ENCODE assay signal across 8 mouse cellular contexts in genomic region chr4:140701716-140702561, GRCm38 (mm10). TPM values are rescaled to one million over a fixed set of nuclear protein-coding genes. Genes with fewer than 3 reads are reported as not detected.
DNase-seq lines count a peak whose midpoint lies in the region; ATAC-seq and TF ChIP-seq lines count a peak whose summit lies in the region.

No protein-coding gene starts in this region.

- DNase-seq in gastrocnemius, postnatal 25 days: peak; percentile 44
- DNase-seq in gastrocnemius, adult 18-20 months (ENCODE audit: low spot score): no peak
- peak; percentile 49 for DNase-seq in T-cell, adult 2 months (ENCODE audit: low spot score)
- DNase-seq in kidney, postnatal 0 days (ENCODE audit: low spot score): peak; percentile 53
- DNase-seq in mesoderm, embryonic 11.5 days (ENCODE audit: low read depth, low spot score): peak; percentile 80
- no peak for DNase-seq in left cerebral cortex, adult 18-20 months (ENCODE audit: low spot score in 2 of 2)

- H3K4me1 ChIP-seq in forebrain, embryonic 16.5 days (replicated peaks; ENCODE audit: control insufficient read depth, insufficient read depth, low read length): peaks cover 43% of the 10 kb centered on the region
- H3K4me1 ChIP-seq in kidney, postnatal 0 days (replicated peaks; ENCODE audit: insufficient read depth, low read length): peaks cover 15% of the 10 kb centered on the region; the same call in 1 of the 2 replicates
- peaks cover 21% of the 10 kb centered on the region for H3K4me1 ChIP-seq in stomach, embryonic 14.5 days (ENCODE audit: control insufficient read depth, insufficient read depth, low read length)

- no peaks in the 10 kb centered on the region for H3K9me3 ChIP-seq in forebrain, embryonic 16.5 days (ENCODE audit: control insufficient read depth, low read length)
- no peaks in the 10 kb centered on the region for H3K9me3 ChIP-seq in kidney, postnatal 0 days (replicated peaks; ENCODE audit: low read length)
- no peaks in the 10 kb centered on the region for H3K9me3 ChIP-seq in stomach, embryonic 14.5 days (ENCODE audit: control insufficient read depth, low read depth, low read length)

- peak overlapping the region; percentile 90 for H3K27ac ChIP-seq in forebrain, embryonic 16.5 days (ENCODE audit: low read length)
- peak overlapping the region; percentile 94 for H3K27ac ChIP-seq in kidney, postnatal 0 days
- peak overlapping the region; percentile 98 for H3K27ac ChIP-seq in stomach, embryonic 14.5 days (ENCODE audit: low read length)

- peak overlapping the region; percentile 87 for H3K4me3 ChIP-seq in forebrain, embryonic 16.5 days (replicated peaks; ENCODE audit: low read length)
- peak overlapping the region; percentile 89 for H3K4me3 ChIP-seq in kidney, postnatal 0 days (replicated peaks; ENCODE audit: low read depth, low read length)
- H3K4me3 ChIP-seq in stomach, embryonic 14.5 days (ENCODE audit: low read depth, low read length): peak overlapping the region; percentile 81

- H3K9ac ChIP-seq in forebrain, embryonic 16.5 days (replicated peaks; ENCODE audit: low read depth, low read length): peak overlapping the region; percentile 90
- H3K9ac ChIP-seq in kidney, postnatal 0 days (ENCODE audit: low read depth, low read length): peak overlapping the region; percentile 93
- peak overlapping the region; percentile 94 for H3K9ac ChIP-seq in stomach, embryonic 14.5 days (replicated peaks; ENCODE audit: low read depth, low read length)

- H3K36me3 ChIP-seq in forebrain, embryonic 16.5 days (ENCODE audit: control insufficient read depth, insufficient read depth): no peaks in the 10 kb centered on the region; the same call in 1 of the 2 replicates
- no peaks in the 10 kb centered on the region for H3K36me3 ChIP-seq in kidney, postnatal 0 days (ENCODE audit: insufficient read depth, low read length)
- H3K36me3 ChIP-seq in stomach, embryonic 14.5 days (ENCODE audit: control insufficient read depth, insufficient read depth, low read length): peaks cover 14% of the 10 kb centered on the region

- peak; percentile 11 for ATAC-seq in forebrain, embryonic 16.5 days
- ATAC-seq in kidney, postnatal 0 days (replicated peaks; ENCODE audit: low FRiP score, low read depth): 0 out of 2 replicates have a peak, but pooled peaks have one; percentile 6
- 0 out of 2 replicates have a peak, but pooled peaks have one; percentile 8 for ATAC-seq in stomach, embryonic 14.5 days (ENCODE audit: insufficient number of reproducible peaks, insufficient read depth, low FRiP score, low read depth)

- H3K27me3 ChIP-seq in forebrain, embryonic 16.5 days (replicated peaks; ENCODE audit: control insufficient read depth, insufficient read depth, low read length): peaks cover 17% of the 10 kb centered on the region
- no peaks in the 10 kb centered on the region for H3K27me3 ChIP-seq in kidney, postnatal 0 days (ENCODE audit: insufficient read depth, low read length)
- H3K27me3 ChIP-seq in stomach, embryonic 14.5 days (ENCODE audit: control insufficient read depth, insufficient read depth, low read length): 0 out of 2 replicates have a peak, but pooled peaks cover 3% of the 10 kb centered on the region

- peak overlapping the region; percentile 81 for H3K4me2 ChIP-seq in forebrain, embryonic 16.5 days (ENCODE audit: low read length)
- H3K4me2 ChIP-seq in kidney, postnatal 0 days (ENCODE audit: low read length): peak overlapping the region; percentile 93
- H3K4me2 ChIP-seq in stomach, embryonic 14.5 days (replicated peaks; ENCODE audit: low read depth, low read length): peak overlapping the region; percentile 78

- under 1% methylated on average over 42 of the region's 107 CpGs for WGBS in forebrain, embryonic 16.5 days
- 1% methylated on average over 64 of the region's 107 CpGs for WGBS in kidney, postnatal 0 days
- WGBS in stomach, embryonic 14.5 days: under 1% methylated on average over 92 of the region's 107 CpGs

- no peak for TF ChIP-seq CTCF in kidney, postnatal 0 days (IDR thresholded peaks at IDR 0.05; ENCODE audit: low read depth)

RNA-seq across cellular contexts. Expression of gene Rcc2, which starts 1.6 kb away (rescaled TPM):
- total RNA-seq in gastrocnemius, postnatal 25 days (2021): 1 to 10 TPM; 8.4 to 9.8 TPM
- 1 to 10 TPM; 7.2 to 8.9 TPM for total RNA-seq in gastrocnemius, adult 18-20 months (2021)
- polyA plus RNA-seq in forebrain, embryonic 16.5 days (2015; fragmentation: Nextera tagmentation; extraction: Ambion mirVana): 19.1 and 20.1 TPM in 2 replicates
- 25.6 and 35.6 TPM in 2 replicates for polyA plus RNA-seq in kidney, postnatal 0 days (2015; fragmentation: Nextera tagmentation; extraction: Ambion mirVana)
- 26.2 and 26.6 TPM in 2 replicates for polyA plus RNA-seq in stomach, embryonic 14.5 days (2014; fragmentation: Nextera tagmentation; extraction: Ambion mirVana)
- total RNA-seq in left cerebral cortex, adult 18-20 months (2021): 10 to 100 TPM; 89.8 to 94.3 TPM

RNA-seq across cellular contexts. Expression of gene Arhgef10l, which starts 36.1 kb away (rescaled TPM):
- 10 to 100 TPM; 36.2 to 51.3 TPM for total RNA-seq in gastrocnemius, postnatal 25 days (2021)
- total RNA-seq in gastrocnemius, adult 18-20 months (2021): 10 to 100 TPM; 53.2 to 68.6 TPM
- 20.5 and 23.0 TPM in 2 replicates for polyA plus RNA-seq in forebrain, embryonic 16.5 days (2015; fragmentation: Nextera tagmentation; extraction: Ambion mirVana)
- 21.2 and 22.2 TPM in 2 replicates for polyA plus RNA-seq in kidney, postnatal 0 days (2015; fragmentation: Nextera tagmentation; extraction: Ambion mirVana)
- 9.9 and 10.5 TPM in 2 replicates for polyA plus RNA-seq in stomach, embryonic 14.5 days (2014; fragmentation: Nextera tagmentation; extraction: Ambion mirVana)
- total RNA-seq in left cerebral cortex, adult 18-20 months (2021): 10 to 100 TPM; 56.0 to 60.5 TPM

RNA-seq across cellular contexts. Expression of gene Padi6, which starts 40.5 kb away (rescaled TPM):
- not detected for total RNA-seq in gastrocnemius, postnatal 25 days (2021)
- total RNA-seq in gastrocnemius, adult 18-20 months (2021): not detected
- polyA plus RNA-seq in forebrain, embryonic 16.5 days (2015; fragmentation: Nextera tagmentation; extraction: Ambion mirVana): 0.10 TPM in 1 of 2 replicates, not detected in the other
- polyA plus RNA-seq in kidney, postnatal 0 days (2015; fragmentation: Nextera tagmentation; extraction: Ambion mirVana): 0.07 TPM in 1 of 2 replicates, not detected in the other
- polyA plus RNA-seq in stomach, embryonic 14.5 days (2014; fragmentation: Nextera tagmentation; extraction: Ambion mirVana): not detected in 2 replicates
- total RNA-seq in left cerebral cortex, adult 18-20 months (2021): under 1 TPM in 1 of 2 experiments, not detected in 1; 0.66 TPM

Comparison
In these comparisons a context has a peak if more than half of its experiments do, and no peak if none do; other contexts are left out.
1. DNase-seq: peak in gastrocnemius, postnatal 25 days (single experiment), T-cell, adult 2 months (single experiment), kidney, postnatal 0 days (single experiment) and mesoderm, embryonic 11.5 days (single experiment); none in gastrocnemius, adult 18-20 months (single experiment) and left cerebral cortex, adult 18-20 months (0 of 2).
2. RNA of gene Rcc2, which starts 1.6 kb away (total RNA-seq): 89.8 to 94.3 TPM in left cerebral cortex, adult 18-20 months; 8.4 to 9.8 TPM in gastrocnemius, postnatal 25 days and 7.2 to 8.9 TPM in gastrocnemius, adult 18-20 months; every median in the first group is over 4 times any median in the second.
3. Peak in every context shown above with its lines, with median percentiles within 50 percentile points of each other: ATAC-seq, H3K27ac ChIP-seq, H3K4me2 ChIP-seq, H3K4me3 ChIP-seq and H3K9ac ChIP-seq.